Mouse (Mus musculus): ENCODE data around the gene Tmem156.

- no peak for TF ChIP-seq CTCF (IDR thresholded peaks at IDR 0.05)
- no peak for TF ChIP-seq POLR2A (IDR thresholded peaks at IDR 0.05; ENCODE audit: insufficient read depth, low read depth, low read length)
Observed at GRCm38 (mm10) chr5:65116789-65117188, 24.9 kb upstream of the Tmem156 start.
